Mouse (Mus musculus): ENCODE results near the gene Odf3. TPM values are rescaled to one million over a fixed set of nuclear protein-coding genes. Genes with fewer than 3 reads are reported as not detected.

The Odf3 gene
- total and polyA plus RNA-seq, 2 experiments from 2014 or later: 0.42 to 0.43 TPM

DNA sequence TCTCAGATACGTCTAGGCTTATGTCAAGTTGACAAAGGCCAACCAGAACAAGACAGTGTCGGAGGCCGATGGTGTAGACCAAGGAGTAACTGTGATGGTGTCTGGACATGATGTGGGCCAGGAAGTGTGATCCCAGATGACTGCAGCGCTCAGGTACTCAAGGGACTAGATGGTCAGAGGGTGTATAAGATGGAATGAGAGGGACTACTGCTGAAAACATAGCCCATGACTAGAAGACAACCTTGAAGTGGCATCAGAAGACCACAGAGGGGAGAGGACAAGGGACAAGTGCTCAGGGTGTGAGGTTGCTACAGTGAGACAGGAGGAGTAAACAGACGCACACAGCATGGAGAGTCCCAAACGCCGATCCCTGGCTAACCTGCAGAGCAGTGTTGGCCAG lies 3.8 kb upstream of the Odf3 start:
- DNase-seq (ENCODE audit: low spot score) (no peak), ATAC-seq (no peak)
- H3K4me2 ChIP-seq (ENCODE audit: low read depth, low read length): no peak overlapping the region
- H3K27me3 ChIP-seq (ENCODE audit: insufficient read depth, low read length): peaks cover 4% of the 10 kb centered on the region; the same call in 1 of the 2 replicates
- no peak overlapping the region for H3K9ac ChIP-seq (replicated peaks; ENCODE audit: low read length)
- TF ChIP-seq CTCF (IDR thresholded peaks at IDR 0.05; ENCODE audit: low read depth): no peak
- H3K9me3 ChIP-seq (ENCODE audit: low read length): no peaks in the 10 kb centered on the region
- H3K4me3 ChIP-seq (ENCODE audit: low read length): no peak overlapping the region
- 79% methylated on average over 7 of the region's 7 CpGs for WGBS
- no peak overlapping the region for H3K27ac ChIP-seq
- H3K36me3 ChIP-seq (ENCODE audit: insufficient read depth, low read length): no peaks in the 10 kb centered on the region
- no peaks in the 10 kb centered on the region for H3K4me1 ChIP-seq (ENCODE audit: insufficient read depth, low read length)

DNA sequence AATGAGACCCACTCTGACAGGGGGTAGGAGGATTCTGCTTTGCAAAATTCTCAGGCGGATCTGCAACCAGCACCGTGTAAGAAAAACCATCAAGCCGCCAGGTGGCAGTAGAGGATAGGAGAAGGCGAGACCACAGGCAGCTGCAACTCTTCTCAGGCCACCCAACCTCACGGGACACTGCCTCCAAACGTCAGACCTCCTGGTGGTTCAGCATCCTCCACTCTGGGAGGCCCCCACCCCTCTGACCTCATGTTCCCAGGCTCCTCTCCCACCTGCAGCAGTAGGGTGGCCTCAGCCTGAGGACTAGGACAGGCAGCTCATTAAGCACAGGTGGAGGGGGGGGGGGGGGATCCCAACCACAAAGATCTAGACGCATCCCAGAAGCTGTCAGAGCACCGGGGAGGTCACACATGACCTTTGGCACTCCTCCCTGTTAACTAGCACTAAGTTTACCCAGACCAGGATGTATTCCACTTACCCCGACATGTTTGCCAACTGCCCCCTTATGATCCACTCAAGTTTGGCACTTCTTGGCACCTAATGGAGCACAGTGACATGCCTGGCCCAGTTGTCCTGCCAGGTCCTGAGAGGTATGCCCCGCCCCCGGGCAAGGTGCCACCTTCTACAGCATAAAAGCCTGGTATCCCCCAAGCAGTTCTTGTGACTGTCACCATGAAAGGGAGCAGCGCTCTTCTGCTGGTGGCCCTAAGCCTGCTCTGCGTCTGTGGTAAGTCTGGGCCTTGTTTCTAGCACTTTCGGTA lies 2.5 kb upstream of the Odf3 start, which contains the start of gene Scgb1c1:
Gene Scgb1c1 (plus strand): TSS at position 643 of the 761 bp plus-strand sequence.
- Histone ChIP-seq H3K27ac (no peak within 1 kb of the TSS), H3K36me3 (ENCODE audit: insufficient read depth, low read length) (no peaks in the 10 kb centered on the region), H3K27me3 (ENCODE audit: insufficient read depth, low read length) (peaks cover 4% of the 10 kb centered on the region; the same call in 1 of the 2 replicates), H3K4me3 (ENCODE audit: low read length) (no peak within 1 kb of the TSS), H3K9ac (replicated peaks; ENCODE audit: low read length) (no peak within 1 kb of the TSS), H3K4me1 (ENCODE audit: insufficient read depth, low read length) (no peaks in the 10 kb centered on the region), H3K4me2 (ENCODE audit: low read depth, low read length) (no peak within 1 kb of the TSS), H3K9me3 (ENCODE audit: low read length) (no peaks in the 10 kb centered on the region)
- WGBS: 30% methylated on average over 14 of the region's 14 CpGs
- TF ChIP-seq CTCF (IDR thresholded peaks at IDR 0.05; ENCODE audit: low read depth): peak; percentile 90
- peak; percentile 88 for DNase-seq (ENCODE audit: low spot score)
- ATAC-seq: peak; percentile 88

DNA sequence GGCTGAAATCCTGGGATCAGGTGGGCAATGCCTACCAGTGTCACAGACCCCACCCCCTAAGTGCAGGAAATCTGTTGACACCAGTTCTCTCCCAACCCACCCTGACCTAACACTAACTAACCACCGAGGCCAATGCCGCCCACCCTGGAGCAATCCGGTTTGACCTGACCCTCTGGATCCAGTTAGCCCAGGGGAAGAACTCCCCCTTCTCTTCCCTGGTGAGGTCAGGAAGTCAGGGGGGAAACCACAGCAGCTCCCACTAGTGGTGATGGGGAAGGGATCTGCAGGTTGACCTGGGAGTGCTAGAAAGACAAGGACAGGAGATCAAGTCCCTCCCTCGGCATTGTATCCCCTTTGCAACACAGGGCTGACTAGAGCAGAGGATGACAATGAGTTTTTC lies 1.9 kb upstream of the Odf3 start:
- Histone ChIP-seq H3K27me3 (ENCODE audit: insufficient read depth, low read length) (peaks cover 4% of the 10 kb centered on the region; the same call in 1 of the 2 replicates), H3K9me3 (ENCODE audit: low read length) (no peaks in the 10 kb centered on the region), H3K36me3 (ENCODE audit: insufficient read depth, low read length) (no peaks in the 10 kb centered on the region), H3K27ac (no peak overlapping the region), H3K4me3 (ENCODE audit: low read length) (no peak overlapping the region), H3K4me1 (ENCODE audit: insufficient read depth, low read length) (no peaks in the 10 kb centered on the region), H3K9ac (replicated peaks; ENCODE audit: low read length) (no peak overlapping the region), H3K4me2 (ENCODE audit: low read depth, low read length) (no peak overlapping the region)
- DNase-seq (ENCODE audit: low spot score): no peak
- no peak for ATAC-seq
- peak; percentile 4; the same call in 1 of the 2 replicates for TF ChIP-seq CTCF (IDR thresholded peaks at IDR 0.05; ENCODE audit: low read depth)
- WGBS: 70% methylated on average over 4 of the region's 4 CpGs

DNA sequence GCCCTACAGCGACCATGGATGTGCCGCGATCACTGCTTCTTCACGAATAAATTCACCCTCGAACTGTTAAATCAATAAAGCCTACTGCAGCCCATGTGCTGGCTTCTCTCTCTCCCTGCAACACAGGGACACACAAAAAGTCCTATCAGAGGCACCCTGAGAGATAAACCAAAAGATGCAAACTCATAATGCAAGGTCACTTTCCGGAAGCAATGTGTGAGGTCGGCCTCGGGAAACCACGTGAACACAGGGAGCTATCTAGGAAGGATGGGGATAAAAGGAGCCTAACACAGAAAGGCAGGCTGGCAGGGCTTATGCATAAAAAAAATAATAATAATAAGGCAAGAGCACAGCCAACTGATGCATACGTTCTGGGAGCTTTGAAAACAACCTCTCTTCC lies 929 bp upstream of the Odf3 start:
- Histone ChIP-seq H3K9me3 (ENCODE audit: low read length) (no peaks in the 10 kb centered on the region), H3K4me1 (ENCODE audit: insufficient read depth, low read length) (no peaks in the 10 kb centered on the region), H3K9ac (replicated peaks; ENCODE audit: low read length) (no peak overlapping the region), H3K27ac (no peak overlapping the region), H3K4me3 (ENCODE audit: low read length) (no peak overlapping the region), H3K36me3 (ENCODE audit: insufficient read depth, low read length) (0 out of 2 replicates have a peak, but pooled peaks cover 3% of the 10 kb centered on the region), H3K4me2 (ENCODE audit: low read depth, low read length) (no peak overlapping the region), H3K27me3 (ENCODE audit: insufficient read depth, low read length) (peaks cover 1% of the 10 kb centered on the region; the same call in 1 of the 2 replicates)
- no peak for TF ChIP-seq CTCF (IDR thresholded peaks at IDR 0.05; ENCODE audit: low read depth)
- ATAC-seq (no peak), DNase-seq (ENCODE audit: low spot score) (no peak)
- 87% methylated on average over 10 of the region's 10 CpGs for WGBS

GRCm38 (mm10) chr7:140848591-140848990 lies 986 bp downstream of the Odf3 start:
- 0 out of 2 replicates have a peak overlapping the region, but pooled peaks have one; percentile 13 for H3K9ac ChIP-seq (replicated peaks; ENCODE audit: low read length)

DNA sequence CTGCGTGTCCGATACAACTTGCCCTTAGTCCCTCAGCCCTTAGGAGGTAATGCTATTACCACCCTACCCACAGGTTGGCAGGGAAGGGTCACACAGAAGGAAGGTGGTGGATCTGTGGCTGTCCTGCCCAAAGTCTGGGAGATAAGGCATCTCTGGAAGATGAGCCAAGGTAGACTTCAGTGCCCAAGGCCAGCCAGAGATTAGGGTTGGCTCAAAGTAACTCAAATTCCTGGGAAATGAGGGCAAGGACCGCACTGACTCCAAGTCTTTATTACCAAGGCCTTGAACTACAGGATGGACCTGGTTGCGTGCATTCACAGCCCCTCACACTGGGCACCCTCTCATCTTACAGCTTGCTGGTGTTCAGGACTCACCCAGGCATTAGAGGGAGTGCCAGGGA lies 4.3 kb downstream of the Odf3 start:
- no peak overlapping the region for H3K4me2 ChIP-seq (ENCODE audit: low read depth, low read length)
- H3K9ac ChIP-seq (replicated peaks; ENCODE audit: low read length): no peak overlapping the region
- no peak for TF ChIP-seq CTCF (IDR thresholded peaks at IDR 0.05; ENCODE audit: low read depth)

More at GRCm38 (mm10) chr7:140848591-140848990, 986 bp downstream of the Odf3 start:
- peaks cover 21% of the 10 kb centered on the region; the same call in 1 of the 2 replicates for H3K36me3 ChIP-seq (ENCODE audit: insufficient read depth, low read length)
- no peak overlapping the region for H3K27ac ChIP-seq
- TF ChIP-seq CTCF (IDR thresholded peaks at IDR 0.05; ENCODE audit: low read depth): no peak
- no peaks in the 10 kb centered on the region for H3K27me3 ChIP-seq (ENCODE audit: insufficient read depth, low read length)
- no peak overlapping the region for H3K4me3 ChIP-seq (ENCODE audit: low read length)
- 85% methylated on average over 10 of the region's 10 CpGs for WGBS
- no peaks in the 10 kb centered on the region for H3K9me3 ChIP-seq (ENCODE audit: low read length)
- H3K4me2 ChIP-seq (ENCODE audit: low read depth, low read length): no peak overlapping the region
- H3K4me1 ChIP-seq (ENCODE audit: insufficient read depth, low read length): no peaks in the 10 kb centered on the region
- DNase-seq (ENCODE audit: low spot score) (no peak), ATAC-seq (no peak)

GRCm38 (mm10) chr7:140853386-140853785 lies 5.8 kb downstream of the Odf3 start:
- Histone ChIP-seq H3K4me3 (ENCODE audit: low read length) (no peak overlapping the region), H3K27me3 (ENCODE audit: insufficient read depth, low read length) (no peaks in the 10 kb centered on the region), H3K4me1 (ENCODE audit: insufficient read depth, low read length) (peaks cover 14% of the 10 kb centered on the region), H3K27ac (no peak overlapping the region), H3K9me3 (ENCODE audit: low read length) (no peaks in the 10 kb centered on the region), H3K36me3 (ENCODE audit: insufficient read depth, low read length) (peaks cover 30% of the 10 kb centered on the region; the same call in 1 of the 2 replicates), H3K9ac (replicated peaks; ENCODE audit: low read length) (no peak overlapping the region), H3K4me2 (ENCODE audit: low read depth, low read length) (no peak overlapping the region)
- WGBS: 87% methylated on average over 9 of the region's 9 CpGs
- no peak for DNase-seq (ENCODE audit: low spot score)
- no peak for TF ChIP-seq CTCF (IDR thresholded peaks at IDR 0.05; ENCODE audit: low read depth)
- no peak for ATAC-seq

More for the DNA sequence above, 4.3 kb downstream of the Odf3 start:
- DNase-seq (ENCODE audit: low spot score) (no peak), ATAC-seq (no peak)
- Histone ChIP-seq H3K4me1 (ENCODE audit: insufficient read depth, low read length) (peaks cover 9% of the 10 kb centered on the region; the same call in 1 of the 2 replicates), H3K36me3 (ENCODE audit: insufficient read depth, low read length) (peaks cover 30% of the 10 kb centered on the region; the same call in 1 of the 2 replicates), H3K4me3 (ENCODE audit: low read length) (no peak overlapping the region), H3K27me3 (ENCODE audit: insufficient read depth, low read length) (no peaks in the 10 kb centered on the region), H3K27ac (no peak overlapping the region), H3K9me3 (ENCODE audit: low read length) (no peaks in the 10 kb centered on the region)
- 95% methylated on average over 4 of the region's 4 CpGs for WGBS

Data from hindbrain, postnatal 0 days (tissue).